ENCODE assay signal across 8 mouse cellular contexts in genomic region chr12:73907673-73908150, GRCm38 (mm10). TPM values are rescaled to one million over a fixed set of nuclear protein-coding genes. Genes with fewer than 3 reads are reported as not detected.
A peak's percentile ranks its signal among the peaks of the same experiment; 100 is the strongest.
DNase-seq lines count a peak whose midpoint lies in the region; ATAC-seq and TF ChIP-seq lines count a peak whose summit lies in the region.

No protein-coding gene starts in this region.

- TF ChIP-seq CTCF in bone marrow macrophage, adult 2 months (IDR thresholded peaks at IDR 0.05; ENCODE audit: low read depth, low read length): no peak
- peak; percentile 17; the same call in 1 of the 2 replicates for TF ChIP-seq CTCF in embryonic fibroblast, embryonic 13.5 days (IDR thresholded peaks at IDR 0.05; ENCODE audit: borderline replicate concordance, insufficient read depth, low read length)

- H3K27ac ChIP-seq in bone marrow macrophage, adult 2 months (ENCODE audit: insufficient read depth, low read depth, low read length): peak overlapping the region; percentile 86
- H3K27ac ChIP-seq in embryonic fibroblast, embryonic 13.5 days (ENCODE audit: insufficient read depth, low read length): peak overlapping the region; percentile 82
- peak overlapping the region; percentile 100 for H3K27ac ChIP-seq in heart, embryonic 10.5 days
- peak overlapping the region; percentile 100 for H3K27ac ChIP-seq in kidney, embryonic 15.5 days

- peak; percentile 89; the same call in 1 of the 2 replicates for TF ChIP-seq POLR2A in bone marrow macrophage, adult 2 months (IDR thresholded peaks at IDR 0.05; ENCODE audit: borderline replicate concordance, low read depth, low read length)
- peak; percentile 98 for TF ChIP-seq POLR2A in embryonic fibroblast, embryonic 13.5 days (IDR thresholded peaks at IDR 0.05; ENCODE audit: low read depth, low read length)

- H3K4me3 ChIP-seq in bone marrow macrophage, adult 2 months (ENCODE audit: insufficient read depth, low read length): peak overlapping the region; percentile 98
- peak overlapping the region; percentile 100 for H3K4me3 ChIP-seq in embryonic fibroblast, embryonic 13.5 days (ENCODE audit: insufficient read depth, low read length)
- peak overlapping the region; percentile 93 for H3K4me3 ChIP-seq in heart, embryonic 10.5 days
- peak overlapping the region; percentile 87 for H3K4me3 ChIP-seq in kidney, embryonic 15.5 days (replicated peaks)

- H3K27me3 ChIP-seq in heart, embryonic 10.5 days (ENCODE audit: insufficient read depth, poor library complexity, severe bottlenecking): no peaks in the 10 kb centered on the region
- no peaks in the 10 kb centered on the region for H3K27me3 ChIP-seq in kidney, embryonic 15.5 days

- 0% methylated on average over 51 of the region's 51 CpGs for WGBS in heart, embryonic 10.5 days
- under 1% methylated on average over 51 of the region's 51 CpGs for WGBS in kidney, embryonic 15.5 days

- peak overlapping the region; percentile 69 for H3K4me2 ChIP-seq in kidney, embryonic 15.5 days

- DNase-seq in A20 (ENCODE audit: low read depth, low spot score) (peak; percentile 98), liver (peak; percentile 96)
- DNase-seq in heart, embryonic 10.5 days (ENCODE audit: low spot score): peak; percentile 100
- DNase-seq in spleen, postnatal 4 days (ENCODE audit: low spot score in 2 of 2): peak; percentile 90 to 94

- ATAC-seq in kidney, embryonic 15.5 days (replicated peaks; ENCODE audit: low FRiP score): peak; percentile 100
- peak; percentile 99 for ATAC-seq in monocyte, adult 5-6 weeks (replicated peaks; ENCODE audit: insufficient number of reproducible peaks, low FRiP score, low TSS enrichment, poor library complexity, severe bottlenecking)

- no peaks in the 10 kb centered on the region for H3K9me3 ChIP-seq in heart, embryonic 10.5 days
- no peaks in the 10 kb centered on the region for H3K9me3 ChIP-seq in kidney, embryonic 15.5 days (replicated peaks)

- H3K36me3 ChIP-seq in heart, embryonic 10.5 days: no peaks in the 10 kb centered on the region
- no peaks in the 10 kb centered on the region for H3K36me3 ChIP-seq in kidney, embryonic 15.5 days

- peaks cover 13% of the 10 kb centered on the region for H3K4me1 ChIP-seq in bone marrow macrophage, adult 2 months (ENCODE audit: control insufficient read depth, insufficient read depth, low read length)
- peaks cover 4% of the 10 kb centered on the region for H3K4me1 ChIP-seq in embryonic fibroblast, embryonic 13.5 days (ENCODE audit: control insufficient read depth, insufficient read depth, low read length)
- peaks cover 16% of the 10 kb centered on the region for H3K4me1 ChIP-seq in heart, embryonic 10.5 days
- H3K4me1 ChIP-seq in kidney, embryonic 15.5 days: peaks cover 10% of the 10 kb centered on the region

- H3K9ac ChIP-seq in kidney, embryonic 15.5 days: peak overlapping the region; percentile 99

RNA-seq across cellular contexts. Expression of gene Hif1a, which starts 6.5 kb away (rescaled TPM):
- 54.7 and 61.0 TPM in 2 replicates for polyA plus RNA-seq in bone marrow macrophage, adult 2 months (2012; ENCODE audit: insufficient read depth, insufficient read length, missing spikeins)
- 219 and 312 TPM in 2 replicates for polyA plus RNA-seq in embryonic fibroblast, embryonic 13.5 days (2011; ENCODE audit: insufficient read length, low read depth, missing spikeins)
- polyA plus RNA-seq in heart, embryonic 10.5 days (2016; fragmentation: Nextera tagmentation; extraction: Ambion mirVana): 138 and 194 TPM in 2 replicates
- polyA plus RNA-seq in kidney, embryonic 15.5 days (2015; fragmentation: Nextera tagmentation; extraction: Ambion mirVana): 76.4 and 83.3 TPM in 2 replicates
- 87.0 to 108 TPM (median 106 TPM) in 3 replicates for total RNA-seq in monocyte, adult 5-6 weeks (2017)

RNA-seq across cellular contexts. Expression of gene Gm49321, which starts 29.7 kb away (rescaled TPM):
- 6.1 and 7.1 TPM in 2 replicates for polyA plus RNA-seq in bone marrow macrophage, adult 2 months (2012; ENCODE audit: insufficient read depth, insufficient read length, missing spikeins)
- 14.7 and 15.7 TPM in 2 replicates for polyA plus RNA-seq in embryonic fibroblast, embryonic 13.5 days (2011; ENCODE audit: insufficient read length, low read depth, missing spikeins)
- 13.8 and 15.8 TPM in 2 replicates for polyA plus RNA-seq in heart, embryonic 10.5 days (2016; fragmentation: Nextera tagmentation; extraction: Ambion mirVana)
- polyA plus RNA-seq in kidney, embryonic 15.5 days (2015; fragmentation: Nextera tagmentation; extraction: Ambion mirVana): 10.5 and 12.3 TPM in 2 replicates
- not detected in 3 replicates for total RNA-seq in monocyte, adult 5-6 weeks (2017)

RNA-seq across cellular contexts. Expression of gene Snapc1, which starts 56.6 kb away (rescaled TPM):
- 13.8 and 22.8 TPM in 2 replicates for polyA plus RNA-seq in bone marrow macrophage, adult 2 months (2012; ENCODE audit: insufficient read depth, insufficient read length, missing spikeins)
- polyA plus RNA-seq in embryonic fibroblast, embryonic 13.5 days (2011; ENCODE audit: insufficient read length, low read depth, missing spikeins): 19.5 and 23.0 TPM in 2 replicates
- 20.8 and 24.1 TPM in 2 replicates for polyA plus RNA-seq in heart, embryonic 10.5 days (2016; fragmentation: Nextera tagmentation; extraction: Ambion mirVana)
- 19.8 and 20.2 TPM in 2 replicates for polyA plus RNA-seq in kidney, embryonic 15.5 days (2015; fragmentation: Nextera tagmentation; extraction: Ambion mirVana)
- 22.8 to 30.2 TPM (median 29.5 TPM) in 3 replicates for total RNA-seq in monocyte, adult 5-6 weeks (2017)

Comparison
In these comparisons a context has a peak if more than half of its experiments do, and no peak if none do; other contexts are left out.
1. Peak in every context shown above with its lines: DNase-seq, ATAC-seq, H3K4me3 ChIP-seq and H3K27ac ChIP-seq.